Mouse (Mus musculus) embryo, embryonic 10.5 days (tissue): ENCODE measurements around the gene Lax1.

Source experiments
- DNase-seq: peaks from one replicate; pipeline ENCODE4 v3.0.0-alpha.2; 2015; ENCODE audit warnings: low spot score

Gene Lax1

DNA sequence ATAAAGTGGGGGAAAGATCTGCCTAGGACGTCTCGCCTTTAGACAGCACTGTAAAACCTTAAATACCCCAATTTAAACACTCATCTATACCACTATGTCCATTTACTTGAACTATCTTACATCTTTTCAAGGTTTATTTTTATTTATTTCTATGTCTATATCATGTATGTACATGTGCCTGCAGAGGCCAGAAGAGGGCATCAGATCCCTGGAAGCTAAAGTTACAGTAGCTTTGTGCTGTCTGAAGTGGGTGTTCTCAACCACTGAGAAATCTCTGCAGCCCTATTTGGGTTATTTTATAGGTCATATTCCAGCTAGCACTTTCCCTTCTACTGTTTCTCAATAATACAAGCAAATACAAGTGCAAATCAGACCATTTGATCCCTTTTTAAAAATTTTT lies 57.7 kb downstream of the Lax1 start:
- DNase-seq, result no peak
